Mouse (Mus musculus) lung, postnatal 0 days (tissue): ENCODE results near the gene Rassf3. TPM values are rescaled to one million over a fixed set of nuclear protein-coding genes. Genes with fewer than 3 reads are reported as not detected.

Experiments
- ATAC-seq: fragments of 200-750 bp; cut with Nextera tagmentation; 2 replicates; pipeline ENCODE4 v1.8.0; 2017; ENCODE audit warnings: moderate library complexity
- DNase-seq: peaks from one replicate; pipeline ENCODE4 v3.0.0-alpha.2; 2016; ENCODE audit warnings: low spot score
- H3K27ac ChIP-seq: fragments of 300-500 bp; sonication (generic); 2 replicates; pipeline ENCODE4 v1.5.1; 2014; ENCODE audit warnings: antibody characterized with exemption, mild to moderate bottlenecking, low read length, mixed read lengths
- H3K27me3 ChIP-seq: fragments of 300-500 bp; sonication (generic); replicated peaks from 2 replicates; pipeline ENCODE4 v1.6.1; 2014; ENCODE audit warnings: low read length, mixed read lengths; ENCODE audit not compliant: insufficient read depth
- H3K36me3 ChIP-seq: fragments of 300-500 bp; sonication (generic); 2 replicates; pipeline ENCODE4 v1.6.1; 2014; ENCODE audit warnings: low read length, mixed read lengths; ENCODE audit not compliant: insufficient read depth
- H3K4me1 ChIP-seq: fragments of 300-500 bp; sonication (generic); 2 replicates; pipeline ENCODE4 v1.6.1; 2014; ENCODE audit warnings: antibody characterized with exemption, low read depth, low read length, mixed read lengths; ENCODE audit not compliant: insufficient read depth
- H3K4me2 ChIP-seq: fragments of 300-500 bp; sonication (generic); replicated peaks from 2 replicates; pipeline ENCODE4 v1.6.1; 2014; ENCODE audit warnings: low read depth, mild to moderate bottlenecking, low read length, moderate library complexity, mixed read lengths
- H3K4me3 ChIP-seq: fragments of 300-500 bp; sonication (generic); 2 replicates; pipeline ENCODE4 v1.5.1; 2014; ENCODE audit warnings: low read depth, low read length
- H3K9ac ChIP-seq: fragments of 300-500 bp; sonication (generic); replicated peaks from 2 replicates; pipeline ENCODE4 v1.6.1; 2014; ENCODE audit warnings: low read depth, mild to moderate bottlenecking
- H3K9me3 ChIP-seq: fragments of 300-500 bp; sonication (generic); 2 replicates; pipeline ENCODE4 v1.6.1; 2016; ENCODE audit warnings: low read length, mixed read lengths
- CTCF ChIP-seq: IDR thresholded peaks from 2 replicates; pipeline ENCODE4 v1.5.1; 2016; ENCODE audit warnings: antibody characterized with exemption, mild to moderate bottlenecking
- EP300 ChIP-seq: IDR thresholded peaks from 2 replicates; pipeline ENCODE4 v1.6.1; 2016; ENCODE audit warnings: antibody characterized with exemption, mild to moderate bottlenecking, control low read depth
- WGBS: fragments of 180-500 bp; shearing (Covaris S2); extraction: QIAGEN DNeasy Blood & Tissue Kit; methylation state at CpG from one replicate; pipeline ENCODE4 v1.1.7; 2014; 5-methylcytosine and 5-hydroxymethylcytosine counted together
- polyA plus RNA-seq: library from polyadenylated mRNA; unstranded; fragments of >200 nt; fragmentation: Nextera tagmentation; extraction: Ambion mirVana; gene quantifications from 2 replicates; pipeline ENCODE4 v1.2.1, GENCODE M21; 2015

Rassf3 gene
- polyA plus RNA-seq, 1 experiment from 2014 or later = 22.9 TPM

DNA sequence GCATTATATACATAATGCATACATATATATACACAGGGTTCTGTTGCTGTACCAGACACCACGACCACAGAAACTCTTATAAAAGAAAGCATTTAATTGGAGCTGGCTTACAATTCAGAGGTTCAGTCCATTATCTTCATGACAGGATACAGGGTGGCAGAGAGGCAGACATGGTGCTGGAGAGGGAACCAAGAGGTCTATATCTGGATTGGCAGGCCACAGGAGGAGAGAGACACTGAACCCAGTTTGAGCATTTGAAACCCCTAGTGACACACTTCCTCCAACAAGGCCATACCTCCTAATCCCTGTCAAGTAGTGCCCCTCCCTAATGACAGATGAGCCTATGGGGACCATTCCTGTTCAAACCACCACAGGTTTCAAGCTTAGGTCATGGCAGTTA lies 7.2 kb upstream of the Rassf3 start:
- H3K9ac ChIP-seq = no peak overlapping the region
- TF ChIP-seq EP300 (no peak), CTCF (no peak)
- H3K36me3 ChIP-seq = no peaks in the 10 kb centered on the region
- DNase-seq (no peak), ATAC-seq (no peak)
- no peak overlapping the region for H3K27ac ChIP-seq
- no peaks in the 10 kb centered on the region for H3K4me1 ChIP-seq
- no peaks in the 10 kb centered on the region for H3K27me3 ChIP-seq
- H3K9me3 ChIP-seq = no peaks in the 10 kb centered on the region
- no peak overlapping the region for H3K4me2 ChIP-seq
- H3K4me3 ChIP-seq = no peak overlapping the region
- WGBS = 76% methylated on average over 1 of the region's 1 CpGs

GRCm38 (mm10) chr10:121481141-121481540 lies 5.0 kb upstream of the Rassf3 start:
- no peak for DNase-seq
- H3K9ac ChIP-seq = no peak overlapping the region

DNA sequence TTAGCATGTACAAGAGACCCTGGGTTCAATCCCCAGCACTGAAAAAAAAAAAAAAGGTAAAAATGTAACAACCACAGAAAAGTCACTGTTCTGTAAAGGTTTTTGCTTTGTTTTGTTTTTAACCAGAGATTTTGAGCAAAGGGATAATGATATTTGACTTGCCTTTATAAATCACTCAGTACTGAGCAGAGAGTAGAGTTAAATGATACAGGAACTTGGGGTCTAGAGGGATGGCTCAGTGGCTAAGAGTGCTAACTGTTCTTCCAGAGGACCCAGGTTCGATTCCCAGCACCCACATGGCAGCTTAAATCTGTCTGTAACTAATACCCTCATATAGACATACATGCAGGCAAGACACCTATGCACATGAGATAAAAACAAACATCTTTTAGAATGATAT lies 3.8 kb upstream of the Rassf3 start:
- H3K27ac ChIP-seq = no peak overlapping the region

More at GRCm38 (mm10) chr10:121481141-121481540, 5.0 kb upstream of the Rassf3 start:
- Histone ChIP-seq H3K27me3 (no peaks in the 10 kb centered on the region), H3K27ac (no peak overlapping the region), H3K4me3 (no peak overlapping the region), H3K4me2 (no peak overlapping the region), H3K9me3 (no peaks in the 10 kb centered on the region), H3K4me1 (peaks cover 3% of the 10 kb centered on the region; the same call in 1 of the 2 replicates), H3K36me3 (no peaks in the 10 kb centered on the region)
- WGBS = 82% methylated on average over 10 of the region's 10 CpGs
- no peak for TF ChIP-seq EP300
- no peak for TF ChIP-seq CTCF
- no peak for ATAC-seq

GRCm38 (mm10) chr10:121477433-121477832 lies 1.3 kb upstream of the Rassf3 start:
- 19% methylated on average over 10 of the region's 10 CpGs for WGBS
- Histone ChIP-seq H3K4me2 (no peak overlapping the region), H3K9me3 (no peaks in the 10 kb centered on the region), H3K27ac (peak overlapping the region; percentile 60), H3K9ac (no peak overlapping the region), H3K4me1 (peaks cover 12% of the 10 kb centered on the region), H3K36me3 (no peaks in the 10 kb centered on the region), H3K4me3 (no peak overlapping the region), H3K27me3 (no peaks in the 10 kb centered on the region)
- no peak for TF ChIP-seq CTCF
- TF ChIP-seq EP300 = no peak
- no peak for DNase-seq
- no peak for ATAC-seq

More for the DNA sequence above, 3.8 kb upstream of the Rassf3 start:
- Histone ChIP-seq H3K4me3 (no peak overlapping the region), H3K27me3 (no peaks in the 10 kb centered on the region), H3K9ac (no peak overlapping the region), H3K9me3 (no peaks in the 10 kb centered on the region), H3K36me3 (no peaks in the 10 kb centered on the region), H3K4me2 (no peak overlapping the region), H3K4me1 (peaks cover 3% of the 10 kb centered on the region; the same call in 1 of the 2 replicates)
- ATAC-seq (no peak), DNase-seq (no peak)
- WGBS = 100% methylated on average over 1 of the region's 1 CpGs
- no peak for TF ChIP-seq EP300
- no peak for TF ChIP-seq CTCF

- H3K4me2 ChIP-seq = peak overlapping the region; percentile 76
- H3K27me3 ChIP-seq = no peaks in the 10 kb centered on the region
- H3K27ac ChIP-seq = peak overlapping the region; percentile 76
- no peak for TF ChIP-seq EP300
- no peak for TF ChIP-seq CTCF
- WGBS = 24% methylated on average over 8 of the region's 8 CpGs
- H3K4me3 ChIP-seq = peak overlapping the region; percentile 90; the same call in 1 of the 2 replicates
- DNase-seq = no peak
- H3K36me3 ChIP-seq = no peaks in the 10 kb centered on the region
- H3K9me3 ChIP-seq = no peaks in the 10 kb centered on the region
- H3K9ac ChIP-seq = no peak overlapping the region; the same call in 1 of the 2 replicates
- ATAC-seq = no peak
- peaks cover 17% of the 10 kb centered on the region for H3K4me1 ChIP-seq
Measured at GRCm38 (mm10) chr10:121476968-121477337, 806 bp upstream of the Rassf3 start.

- Histone ChIP-seq H3K9ac (peak overlapping the region; percentile 89), H3K27me3 (no peaks in the 10 kb centered on the region), H3K4me1 (peaks cover 20% of the 10 kb centered on the region), H3K27ac (peak overlapping the region; percentile 90), H3K4me3 (peak overlapping the region; percentile 90), H3K4me2 (peak overlapping the region; percentile 76), H3K36me3 (no peaks in the 10 kb centered on the region), H3K9me3 (no peaks in the 10 kb centered on the region)
- ATAC-seq = peak; percentile 52
- 0% methylated on average over 45 of the region's 45 CpGs for WGBS
- TF ChIP-seq EP300 = no peak
- DNase-seq = peak; percentile 71
Measured at GRCm38 (mm10) chr10:121475672-121476146, 438 bp downstream of the Rassf3 start.
